Mouse (Mus musculus): ENCODE measurements at regions not wholly inside any gene's neighbourhood (a gene's known extent, or its start where the extent isn't known, plus 50 kb on each side); places are given as distances from the start of the nearest gene placed in this dataset.
A peak's percentile ranks its signal among the peaks of the same experiment; 100 is the strongest.

GRCm38 (mm10) chr2:92704035-92704434 is 104.5 kb downstream of the Chst1 start:
- DNase-seq (ENCODE audit: low read depth) = no peak

GRCm38 (mm10) chr2:92709668-92710067 is 110.2 kb downstream of the Chst1 start:
- no peak for DNase-seq (ENCODE audit: low read depth)

GRCm38 (mm10) chr2:92711122-92711777 is 111.7 kb downstream of the Chst1 start:
- DNase-seq (ENCODE audit: low read depth) = no peak

- DNase-seq (ENCODE audit: low read depth) = no peak
Observed at GRCm38 (mm10) chr2:92712266-92713144, 113.0 kb downstream of the Chst1 start.

- no peak for DNase-seq (ENCODE audit: low read depth)
Observed at GRCm38 (mm10) chr2:92717706-92718105, 118.2 kb downstream of the Chst1 start.

GRCm38 (mm10) chr2:92721951-92722350 is 122.4 kb downstream of the Chst1 start:
- DNase-seq (ENCODE audit: low read depth) = peak; percentile 36

GRCm38 (mm10) chr2:92723618-92724263 is 124.2 kb downstream of the Chst1 start:
- DNase-seq (ENCODE audit: low read depth) = no peak

GRCm38 (mm10) chr2:92726640-92727039 is 127.1 kb downstream of the Chst1 start:
- DNase-seq (ENCODE audit: low read depth) = no peak

GRCm38 (mm10) chr2:92727241-92727640 is 127.7 kb downstream of the Chst1 start:
- no peak for DNase-seq (ENCODE audit: low read depth)

GRCm38 (mm10) chr2:92728388-92728787 is 128.9 kb downstream of the Chst1 start:
- no peak for DNase-seq (ENCODE audit: low read depth)

GRCm38 (mm10) chr2:92730371-92730770 is 130.9 kb downstream of the Chst1 start:
- DNase-seq (ENCODE audit: low read depth) = no peak

GRCm38 (mm10) chr2:92733403-92733802 is 133.9 kb downstream of the Chst1 start:
- no peak for DNase-seq (ENCODE audit: low read depth)

- peak; percentile 10 for DNase-seq (ENCODE audit: low read depth)
Observed at GRCm38 (mm10) chr2:92735784-92736183, 136.3 kb downstream of the Chst1 start.

- no peak for DNase-seq (ENCODE audit: low read depth)
Observed at GRCm38 (mm10) chr2:92737301-92737700, 137.8 kb downstream of the Chst1 start.

GRCm38 (mm10) chr2:92739576-92739975 is 140.1 kb downstream of the Chst1 start:
- DNase-seq (ENCODE audit: low read depth) = no peak

GRCm38 (mm10) chr2:92740776-92741295 is 141.3 kb downstream of the Chst1 start:
- no peak for DNase-seq (ENCODE audit: low read depth)

- DNase-seq (ENCODE audit: low read depth) = no peak
Observed at GRCm38 (mm10) chr2:92742025-92742424, 142.5 kb downstream of the Chst1 start.

- no peak for DNase-seq (ENCODE audit: low read depth)
Observed at GRCm38 (mm10) chr2:92742671-92743070, 143.2 kb downstream of the Chst1 start.

GRCm38 (mm10) chr2:92743152-92743551 is 143.6 kb downstream of the Chst1 start:
- DNase-seq (ENCODE audit: low read depth) = no peak

- no peak for DNase-seq (ENCODE audit: low read depth)
Observed at GRCm38 (mm10) chr2:92743911-92744310, 144.4 kb downstream of the Chst1 start.

- DNase-seq (ENCODE audit: low read depth) = no peak
Observed at GRCm38 (mm10) chr2:92747406-92747805, 147.9 kb downstream of the Chst1 start.

- no peak for DNase-seq (ENCODE audit: low read depth)
Observed at GRCm38 (mm10) chr2:92750116-92750515, 150.6 kb downstream of the Chst1 start.

- peak; percentile 92 for DNase-seq (ENCODE audit: low read depth)
Observed at GRCm38 (mm10) chr2:92750672-92751071, 151.2 kb downstream of the Chst1 start.

Data from 416B (cell line).